Mouse (Mus musculus): Measurements from ENCODE around the gene Oit1.

Oit1 gene

GRCm38 (mm10) chr14:8334511-8334910, 44.0 kb downstream of the Oit1 start:
- no peak for DNase-seq

GRCm38 (mm10) chr14:8332314-8333252, 46.0 kb downstream of the Oit1 start:
- peak; percentile 76 for DNase-seq

- DNase-seq = peak; percentile 92
Observed at GRCm38 (mm10) chr14:8331307-8331905, 47.1 kb downstream of the Oit1 start.

- DNase-seq = no peak
Observed at GRCm38 (mm10) chr14:8330390-8330789, 48.2 kb downstream of the Oit1 start.

GRCm38 (mm10) chr14:8329552-8329951, 49.0 kb downstream of the Oit1 start:
- DNase-seq = no peak

GRCm38 (mm10) chr14:8327371-8327770, 51.2 kb downstream of the Oit1 start:
- peak; percentile 79 for DNase-seq

- DNase-seq = peak; percentile 76
Observed at GRCm38 (mm10) chr14:8326961-8327360, 51.6 kb downstream of the Oit1 start.

GRCm38 (mm10) chr14:8325746-8326145, 52.8 kb downstream of the Oit1 start:
- no peak for DNase-seq

- peak; percentile 66 for DNase-seq
Observed at GRCm38 (mm10) chr14:8320528-8320927, 58.0 kb downstream of the Oit1 start.

- DNase-seq = no peak
Observed at GRCm38 (mm10) chr14:8317194-8318097, 61.1 kb downstream of the Oit1 start, which contains the start of gene Fam107a. TSS of gene Fam107a (minus strand) at chr14:8318023.

- peak; percentile 25 for DNase-seq
Observed at GRCm38 (mm10) chr14:8316366-8317193, 62.0 kb downstream of the Oit1 start.

- DNase-seq = no peak
Observed at GRCm38 (mm10) chr14:8315169-8315568, 63.4 kb downstream of the Oit1 start.

- peak; percentile 33 for DNase-seq
Observed at GRCm38 (mm10) chr14:8314536-8314935, 64.0 kb downstream of the Oit1 start.

- no peak for DNase-seq
Observed at GRCm38 (mm10) chr14:8313877-8314276, 64.7 kb downstream of the Oit1 start.

GRCm38 (mm10) chr14:8309621-8310141, 68.9 kb downstream of the Oit1 start:
- peak; percentile 38 for DNase-seq

GRCm38 (mm10) chr14:8308650-8309049, 69.9 kb downstream of the Oit1 start:
- DNase-seq = no peak

- DNase-seq = no peak
Observed at GRCm38 (mm10) chr14:8306884-8307283, 71.7 kb downstream of the Oit1 start.

GRCm38 (mm10) chr14:8305014-8305413, 73.5 kb downstream of the Oit1 start:
- DNase-seq = no peak

- DNase-seq = no peak
Observed at GRCm38 (mm10) chr14:8304082-8304481, 74.5 kb downstream of the Oit1 start.

- no peak for DNase-seq
Observed at GRCm38 (mm10) chr14:8302687-8303086, 75.9 kb downstream of the Oit1 start.

- peak; percentile 73 for DNase-seq
Observed at GRCm38 (mm10) chr14:8300281-8300680, 78.3 kb downstream of the Oit1 start.
